Mouse (Mus musculus) adrenal gland, adult 10 weeks (tissue): ENCODE data around the gene Dexi. TPM values are rescaled to one million over a fixed set of nuclear protein-coding genes. Genes with fewer than 3 reads are reported as not detected.

Experiments used
- polyA plus RNA-seq: library from polyadenylated mRNA; stranded (reverse); fragments of 350-450 nt; fragmentation: Illumina TruSeq; extraction: RNeasy Lipid Tissue Mini Kit (QIAGEN cat#74804); gene quantifications from one replicate; pipeline ENCODE4 v1.2.3, GENCODE M21; 2014; ENCODE audit warnings: low read depth, low replicate concordance

Gene Dexi
- polyA plus RNA-seq: 1.7 TPM

GRCm38 (mm10) chr16:10542698-10543365, at the start of gene Dexi:
Dexi (minus strand) TSS chr16:10543054.

DNA sequence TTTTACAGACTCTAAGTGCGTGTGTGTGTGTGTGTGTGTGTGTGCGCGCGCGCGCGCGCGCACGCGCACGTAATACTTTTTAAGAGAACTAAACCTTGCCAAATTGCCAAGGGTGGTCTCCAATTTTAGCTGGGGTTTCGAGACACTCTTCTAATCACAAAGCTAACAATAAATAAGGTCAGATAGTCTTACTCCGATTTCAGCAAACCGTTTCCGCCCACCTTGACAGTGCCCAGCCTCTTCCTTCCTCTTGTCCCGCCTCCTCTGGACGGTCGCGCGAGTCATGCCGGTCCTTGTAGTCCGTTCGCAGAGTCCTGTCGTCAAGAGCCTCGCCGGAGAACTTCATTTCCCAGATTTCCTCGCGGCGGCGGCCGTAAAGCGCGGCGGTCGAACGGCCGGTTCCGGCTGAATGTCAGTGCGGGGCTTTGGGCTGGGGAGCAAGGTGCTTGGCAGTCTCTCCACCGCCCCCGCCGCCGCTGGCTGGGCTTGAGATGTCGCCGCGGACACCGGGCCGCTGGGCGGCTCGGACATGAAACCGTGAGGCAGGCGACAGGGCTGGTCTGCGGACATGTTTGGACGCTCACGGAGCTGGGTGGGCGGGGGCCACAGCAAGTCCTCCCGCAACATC, 2.3 kb upstream of the Dexi start, which contains the start of gene Clec16a:
TSS of gene Clec16a (plus strand) at position 345 of the 628 bp plus-strand sequence.

DNA sequence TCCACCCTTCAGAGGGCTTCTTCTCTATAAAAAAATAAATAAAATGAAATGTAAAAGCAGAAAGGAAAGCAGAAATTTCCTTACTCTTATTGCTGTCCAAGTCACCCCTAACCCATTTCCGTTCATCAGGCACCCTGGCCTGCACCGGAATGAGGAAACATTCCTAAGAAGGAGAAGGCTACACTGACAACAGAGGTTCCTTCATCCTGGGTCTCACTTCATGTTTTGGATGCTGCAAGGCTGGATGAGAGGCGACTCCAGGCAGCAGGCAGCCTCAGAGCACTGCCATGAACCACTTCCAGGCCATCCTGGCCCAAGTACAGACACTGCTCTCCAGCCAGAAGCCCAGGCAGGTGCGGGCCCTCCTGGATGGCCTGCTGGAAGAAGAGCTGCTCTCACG, 63.0 kb downstream of the Dexi start, which contains the start of gene Ciita:
TSS of gene Ciita (plus strand) at position 203 of the 400 bp plus-strand sequence.

Other genes with a start within 250 kb of the Dexi start
- gene Emp2, start 229.1 kb downstream of the Dexi start, polyA plus RNA-seq: 5.5 TPM
- gene Tekt5, start 147.6 kb downstream of the Dexi start, polyA plus RNA-seq: not detected
- 4.7 TPM for gene Nubp1, start 131.1 kb downstream of the Dexi start, polyA plus RNA-seq
- gene Tvp23a, start 95.7 kb downstream of the Dexi start, polyA plus RNA-seq: 0.58 TPM
- 0.23 TPM for gene Ciita, start 63.0 kb downstream of the Dexi start, polyA plus RNA-seq
- 18.7 TPM for gene Clec16a, start 2.3 kb upstream of the Dexi start, polyA plus RNA-seq
- 0.47 TPM for gene Socs1, start 242.5 kb upstream of the Dexi start, polyA plus RNA-seq
- gene Tnp2, start 245.6 kb upstream of the Dexi start, polyA plus RNA-seq: not detected
- gene Prm3, start 247.9 kb upstream of the Dexi start, polyA plus RNA-seq: not detected